Mouse (Mus musculus) heart, embryonic 12.5 days (tissue): ENCODE results near the gene H2-T24. TPM values are rescaled to one million over a fixed set of nuclear protein-coding genes. Genes with fewer than 3 reads are reported as not detected.

Experiments used
- microRNA counts: library from miRNA; unstranded; fragments of <30 nt; microRNA quantifications from one replicate; lab custom pipeline; 2017
- microRNA-seq: library from miRNA; unstranded; fragments of <30 nt; microRNA quantifications from one replicate; pipeline ENCODE4, GENCODE M21; 2017
- polyA plus RNA-seq: library from polyadenylated mRNA; unstranded; fragments of >200 nt; fragmentation: Nextera tagmentation; extraction: Ambion mirVana; gene quantifications from 2 replicates; pipeline ENCODE4 v1.2.1, GENCODE M21; 2016

H2-T24 gene
- polyA plus RNA-seq, 1 experiment from 2014 or later: 3.9 TPM

MicroRNAs within 50 kb of the gene (microRNA counts, 519-probe panel; counts per million panel counts)
- not detected for microRNA mmu-miR-877 (lab: Ali Mortazavi, UCI)

Small RNA genes lying within 50 kb of the gene (microRNA-seq; reads per million reads assigned to microRNA genes)
- gene Mir877: 78.5 reads per million, percentile 49 among the genes with 10 or more reads in this experiment

Other genes starting within 250 kb of the H2-T24 start
- gene Ier3, start 198.9 kb downstream of the H2-T24 start, polyA plus RNA-seq: 37.6 and 38.6 TPM in 2 replicates
- 78.2 and 80.2 TPM in 2 replicates for gene Flot1, start 197.3 kb downstream of the H2-T24 start, polyA plus RNA-seq
- gene Tubb5, start 182.3 kb downstream of the H2-T24 start, polyA plus RNA-seq: 743 and 773 TPM in 2 replicates
- gene Mdc1, start 179.0 kb downstream of the H2-T24 start, polyA plus RNA-seq: 21.6 and 25.0 TPM in 2 replicates
- 48.9 and 50.7 TPM in 2 replicates for gene Nrm, start 159.2 kb downstream of the H2-T24 start, polyA plus RNA-seq
- gene Ppp1r18, start 155.0 kb downstream of the H2-T24 start, polyA plus RNA-seq: 22.8 and 23.7 TPM in 2 replicates
- gene Dhx16, start 140.7 kb downstream of the H2-T24 start, polyA plus RNA-seq: 22.4 and 26.6 TPM in 2 replicates
- gene 2310061I04Rik, start 123.1 kb downstream of the H2-T24 start, polyA plus RNA-seq: 25.6 and 26.2 TPM in 2 replicates
- 56.0 and 56.4 TPM in 2 replicates for gene Atat1, start 110.5 kb downstream of the H2-T24 start, polyA plus RNA-seq
- gene Mrps18b, start 104.2 kb downstream of the H2-T24 start, polyA plus RNA-seq: 63.4 and 72.7 TPM in 2 replicates
- 35.8 and 39.6 TPM in 2 replicates for gene Ppp1r10, start 104.1 kb downstream of the H2-T24 start, polyA plus RNA-seq
- 73.9 and 76.5 TPM in 2 replicates for gene Abcf1, start 50.8 kb downstream of the H2-T24 start, polyA plus RNA-seq
- gene Gnl1, start 40.7 kb downstream of the H2-T24 start, polyA plus RNA-seq: 39.8 and 42.4 TPM in 2 replicates
- 17.6 and 18.5 TPM in 2 replicates for gene Prr3, start 40.3 kb downstream of the H2-T24 start, polyA plus RNA-seq
- gene H2-T23, start 12.3 kb upstream of the H2-T24 start, polyA plus RNA-seq: 4.7 and 5.2 TPM in 2 replicates
- gene H2-T22, start 22.2 kb upstream of the H2-T24 start, polyA plus RNA-seq: 4.7 and 6.1 TPM in 2 replicates
- gene Gm6034, start 22.4 kb upstream of the H2-T24 start, polyA plus RNA-seq: not detected in 2 replicates
- gene Gm11127, start 37.8 kb upstream of the H2-T24 start, polyA plus RNA-seq: not detected in 2 replicates
- gene Gm19684, start 101.1 kb upstream of the H2-T24 start, polyA plus RNA-seq: not detected in 2 replicates
- not detected in 2 replicates for gene Gm7030, start 108.9 kb upstream of the H2-T24 start, polyA plus RNA-seq
- gene Gm8909, start 148.0 kb upstream of the H2-T24 start, polyA plus RNA-seq: 0.18 TPM in 1 of 2 replicates, not detected in the other
- gene H2-T3, start 169.7 kb upstream of the H2-T24 start, polyA plus RNA-seq: not detected in 2 replicates
- gene Rpp21, start 237.5 kb upstream of the H2-T24 start, polyA plus RNA-seq: 84.4 and 87.9 TPM in 2 replicates